Mouse (Mus musculus) ovary, postnatal 14 days (tissue): ENCODE measurements around the gene Dusp23.

Experiments
- DNase-seq: peaks from one replicate; pipeline ENCODE4 v3.0.0; 2022; ENCODE audit warnings: low spot score

Dusp23 gene

GRCm38 (mm10) chr1:172632451-172633326 lies at the start of gene Dusp23:
Gene Dusp23 (minus strand): TSS chr1:172632962.
- peak; percentile 91 for DNase-seq

- no peak for DNase-seq
Measured at GRCm38 (mm10) chr1:172680742-172681141, 48.0 kb upstream of the Dusp23 start.

- DNase-seq, result no peak
Measured at GRCm38 (mm10) chr1:172670716-172671115, 38.0 kb upstream of the Dusp23 start.

- DNase-seq, result no peak
Measured at GRCm38 (mm10) chr1:172667597-172667996, 34.8 kb upstream of the Dusp23 start.

- DNase-seq, result no peak
Measured at GRCm38 (mm10) chr1:172665457-172665856, 32.7 kb upstream of the Dusp23 start.

GRCm38 (mm10) chr1:172659688-172660087 lies 26.9 kb upstream of the Dusp23 start:
- DNase-seq, result no peak

- no peak for DNase-seq
Measured at GRCm38 (mm10) chr1:172657266-172657665, 24.5 kb upstream of the Dusp23 start.

GRCm38 (mm10) chr1:172653900-172654299 lies 21.1 kb upstream of the Dusp23 start:
- no peak for DNase-seq

GRCm38 (mm10) chr1:172652040-172652662 lies 19.4 kb upstream of the Dusp23 start:
- DNase-seq, result no peak

GRCm38 (mm10) chr1:172651288-172651987 lies 18.7 kb upstream of the Dusp23 start:
- DNase-seq, result no peak

- DNase-seq, result no peak
Measured at GRCm38 (mm10) chr1:172650519-172651287, 17.9 kb upstream of the Dusp23 start.

- DNase-seq, result no peak
Measured at GRCm38 (mm10) chr1:172649396-172649795, 16.6 kb upstream of the Dusp23 start.

GRCm38 (mm10) chr1:172647236-172647635 lies 14.5 kb upstream of the Dusp23 start:
- DNase-seq, result no peak

GRCm38 (mm10) chr1:172638781-172639180 lies 6.0 kb upstream of the Dusp23 start:
- no peak for DNase-seq

GRCm38 (mm10) chr1:172637801-172638200 lies 5.0 kb upstream of the Dusp23 start:
- DNase-seq, result no peak

GRCm38 (mm10) chr1:172636266-172636665 lies 3.5 kb upstream of the Dusp23 start:
- no peak for DNase-seq

GRCm38 (mm10) chr1:172635258-172635657 lies 2.5 kb upstream of the Dusp23 start:
- DNase-seq, result no peak

GRCm38 (mm10) chr1:172634136-172634535 lies 1.4 kb upstream of the Dusp23 start:
- no peak for DNase-seq

- DNase-seq, result no peak
Measured at GRCm38 (mm10) chr1:172631721-172632120, 1.0 kb downstream of the Dusp23 start.

- no peak for DNase-seq
Measured at GRCm38 (mm10) chr1:172629831-172630230, 2.9 kb downstream of the Dusp23 start.

GRCm38 (mm10) chr1:172626306-172626705 lies 6.5 kb downstream of the Dusp23 start:
- no peak for DNase-seq

GRCm38 (mm10) chr1:172624081-172624480 lies 8.7 kb downstream of the Dusp23 start:
- DNase-seq, result no peak
